Mouse (Mus musculus) liver, embryonic 14.5 days (tissue): ENCODE measurements around the gene Oit3. TPM values are rescaled to one million over a fixed set of nuclear protein-coding genes. Genes with fewer than 3 reads are reported as not detected.

Source experiments
- ATAC-seq: fragments of 200-750 bp; cut with Nextera tagmentation; 2 replicates; pipeline ENCODE4 v1.8.0; 2017; ENCODE audit warnings: moderate number of reproducible peaks, mild to moderate bottlenecking, moderate library complexity; ENCODE audit not compliant: insufficient read depth
- DNase-seq, 3 experiments: peaks; one replicate each; pipeline ENCODE4 v3.0.0-alpha.2; 2012 to 2013; ENCODE audit warnings: low read depth in 3 of 3, low spot score in 3 of 3
- H3K27ac ChIP-seq: fragments of 300-500 bp; sonication (generic); 2 replicates; pipeline ENCODE4 v1.5.1; 2014; ENCODE audit warnings: moderate library complexity, mild to moderate bottlenecking, control low read depth, inconsistent platforms
- H3K27me3 ChIP-seq: fragments of 300-500 bp; sonication (generic); 2 replicates; pipeline ENCODE4 v1.6.1; 2014; ENCODE audit warnings: mild to moderate bottlenecking, low read length, moderate library complexity; ENCODE audit not compliant: control insufficient read depth, insufficient read depth
- H3K36me3 ChIP-seq: fragments of 300-500 bp; sonication (generic); replicated peaks from 2 replicates; pipeline ENCODE4 v1.6.1; 2014; ENCODE audit warnings: low read depth; ENCODE audit not compliant: control insufficient read depth, insufficient read depth
- H3K4me1 ChIP-seq, 2 experiments: fragments of 200-500 bp in 1 of 2; fragments of 300-500 bp in 1 of 2; sonication (generic) in 1 of 2; replicated peaks; 2 replicates each; pipeline ENCODE4 v1.6.1; 2012 to 2014; ENCODE audit warnings: antibody characterized with exemption in 1 of 2, inconsistent platforms in 1 of 2, low read length in 1 of 2; ENCODE audit not compliant: control insufficient read depth in 2 of 2, insufficient read depth in 2 of 2
- H3K4me2 ChIP-seq: fragments of 300-500 bp; sonication (generic); 2 replicates; pipeline ENCODE4 v1.6.1; 2014; ENCODE audit warnings: low read depth, mild to moderate bottlenecking, control low read depth, moderate library complexity
- H3K4me3 ChIP-seq, 2 experiments: fragments of 200-500 bp in 1 of 2; fragments of 300-500 bp in 1 of 2; sonication (generic) in 1 of 2; 2 replicates each; pipeline ENCODE4 v1.5.1; 2012 to 2014; ENCODE audit warnings: low read depth in 2 of 2, low read length in 2 of 2, mild to moderate bottlenecking in 2 of 2, control low read depth in 1 of 2, inconsistent platforms in 1 of 2, moderate library complexity in 1 of 2; ENCODE audit not compliant: insufficient read depth in 1 of 2
- H3K9ac ChIP-seq: fragments of 300-500 bp; sonication (generic); replicated peaks from 2 replicates; pipeline ENCODE4 v1.6.1; 2014; ENCODE audit warnings: mild to moderate bottlenecking, control low read depth, moderate library complexity
- H3K9me3 ChIP-seq: fragments of 300-500 bp; sonication (generic); 2 replicates; pipeline ENCODE4 v1.6.1; 2016; ENCODE audit warnings: low read length, mixed read lengths; ENCODE audit not compliant: control insufficient read depth
- CTCF ChIP-seq: IDR thresholded peaks from 2 replicates; pipeline ENCODE4 v1.5.1; 2016; ENCODE audit warnings: antibody characterized with exemption, low read depth, control low read depth
- EP300 ChIP-seq: IDR thresholded peaks from 2 replicates; pipeline ENCODE4 v1.6.1; 2016; ENCODE audit warnings: antibody characterized with exemption, low read depth
- WGBS: fragments of 180-500 bp; shearing (Covaris S2); extraction: QIAGEN DNeasy Blood & Tissue Kit; methylation state at CpG from one replicate; pipeline ENCODE4 v1.1.7; 2014; ENCODE audit not compliant: insufficient replicate concordance; 5-methylcytosine and 5-hydroxymethylcytosine counted together
- polyA plus RNA-seq, 2 experiments: library from polyadenylated mRNA; depleted of rRNA in 1 of 2; stranded (reverse) in 1 of 2; unstranded in 1 of 2; fragments of >200 nt; fragmentation: Nextera tagmentation in 1 of 2; extraction: Ambion mirVana in 1 of 2; gene quantifications; 2 replicates each; pipeline versions ENCODE4 v1.2.1 to v1.2.3; 2012 to 2014

Gene Oit3
- polyA plus RNA-seq, 2 experiments = 16.0 to 17.5 TPM

- no peak overlapping the region for H3K27ac ChIP-seq
- peak; percentile 57 for TF ChIP-seq CTCF
- no peak for TF ChIP-seq EP300
- no peaks in the 10 kb centered on the region for H3K36me3 ChIP-seq
- WGBS = 79% methylated on average over 4 of the region's 4 CpGs
- H3K4me3 ChIP-seq = no peak overlapping the region
- H3K4me2 ChIP-seq = no peak overlapping the region
- H3K9ac ChIP-seq = no peak overlapping the region
- no peak for ATAC-seq
- H3K9me3 ChIP-seq = no peaks in the 10 kb centered on the region
- H3K27me3 ChIP-seq = no peaks in the 10 kb centered on the region
- DNase-seq = no peak
- peaks cover 0 to 10% of the 10 kb centered on the region in 2 experiments; a peak in 3 of 4 replicates for H3K4me1 ChIP-seq
These were observed 62.9 kb downstream of the Oit3 start for GRCm38 (mm10) chr10:59378728-59379127.

- H3K36me3 ChIP-seq = 0 out of 2 replicates have a peak, but pooled peaks cover 4% of the 10 kb centered on the region
- no peak overlapping the region for H3K4me2 ChIP-seq
- no peak for DNase-seq
- H3K9ac ChIP-seq = no peak overlapping the region
- 75% methylated on average over 10 of the region's 10 CpGs for WGBS
- H3K27me3 ChIP-seq = no peaks in the 10 kb centered on the region
- no peak for TF ChIP-seq CTCF
- no peak for TF ChIP-seq EP300
- ATAC-seq = no peak
- no peak overlapping the region for H3K27ac ChIP-seq
- no peaks in the 10 kb centered on the region for H3K9me3 ChIP-seq
- peaks cover 0 to 10% of the 10 kb centered on the region in 2 experiments; a peak in 3 of 4 replicates for H3K4me1 ChIP-seq
- H3K4me3 ChIP-seq = no peak overlapping the region
These were observed 63.7 kb downstream of the Oit3 start for GRCm38 (mm10) chr10:59377906-59378305.

Other genes with a start within 250 kb of the Oit3 start
- gene Sept10, start 219.9 kb downstream of the Oit3 start, polyA plus RNA-seq (2012; rRNA removed) = 5.2 and 8.1 TPM in 2 replicates
- 10.2 and 10.9 TPM in 2 replicates for gene Sept10, start 219.9 kb downstream of the Oit3 start, polyA plus RNA-seq (2014; fragmentation: Nextera tagmentation; extraction: Ambion mirVana)
- 0.73 and 0.95 TPM in 2 replicates for gene Sowahc, start 219.8 kb downstream of the Oit3 start, polyA plus RNA-seq (2012; rRNA removed)
- 1.1 and 1.4 TPM in 2 replicates for gene Sowahc, start 219.8 kb downstream of the Oit3 start, polyA plus RNA-seq (2014; fragmentation: Nextera tagmentation; extraction: Ambion mirVana)
- gene P4ha1, start 118.5 kb downstream of the Oit3 start, polyA plus RNA-seq (2012; rRNA removed) = 3.9 and 5.1 TPM in 2 replicates
- 9.3 and 9.6 TPM in 2 replicates for gene P4ha1, start 118.5 kb downstream of the Oit3 start, polyA plus RNA-seq (2014; fragmentation: Nextera tagmentation; extraction: Ambion mirVana)
- gene Gm10273, start 46.1 kb downstream of the Oit3 start, polyA plus RNA-seq (2012; rRNA removed) = 3.5 and 4.8 TPM in 2 replicates
- gene Gm10273, start 46.1 kb downstream of the Oit3 start, polyA plus RNA-seq (2014; fragmentation: Nextera tagmentation; extraction: Ambion mirVana) = 8.0 and 15.6 TPM in 2 replicates
- 19.9 and 21.6 TPM in 2 replicates for gene Pla2g12b, start 38.1 kb downstream of the Oit3 start, polyA plus RNA-seq (2012; rRNA removed)
- gene Pla2g12b, start 38.1 kb downstream of the Oit3 start, polyA plus RNA-seq (2014; fragmentation: Nextera tagmentation; extraction: Ambion mirVana) = 43.3 and 43.9 TPM in 2 replicates
- not detected in 2 replicates for gene Gm10322, start 174.3 kb upstream of the Oit3 start, polyA plus RNA-seq (2012; rRNA removed)
- not detected in 2 replicates for gene Gm10322, start 174.3 kb upstream of the Oit3 start, polyA plus RNA-seq (2014; fragmentation: Nextera tagmentation; extraction: Ambion mirVana)
- 2.7 and 3.5 TPM in 2 replicates for gene Mcu, start 174.9 kb upstream of the Oit3 start, polyA plus RNA-seq (2012; rRNA removed)
- gene Mcu, start 174.9 kb upstream of the Oit3 start, polyA plus RNA-seq (2014; fragmentation: Nextera tagmentation; extraction: Ambion mirVana) = 7.9 and 9.6 TPM in 2 replicates